Mouse (Mus musculus) bone marrow, adult 2 months (tissue): ENCODE data around the gene Rft1.

Experiments
- CTCF ChIP-seq: fragments of 200-500 bp; IDR thresholded peaks from 2 replicates; pipeline ENCODE4 v1.5.1; 2011; ENCODE audit warnings: low read length, control low read depth; ENCODE audit not compliant: control insufficient read depth, insufficient read depth
- POLR2A ChIP-seq: fragments of 200-500 bp; IDR thresholded peaks from 2 replicates; pipeline ENCODE4 v1.6.1; 2011; ENCODE audit warnings: low read depth, mild to moderate bottlenecking, control low read depth, low read length, borderline replicate concordance; ENCODE audit not compliant: control insufficient read depth

GRCm38 (mm10) chr14:30655531-30655930 lies 1.4 kb downstream of the Rft1 start:
- TF ChIP-seq CTCF: no peak
- no peak for TF ChIP-seq POLR2A
